Mouse (Mus musculus) neural tube, embryonic 12.5 days (tissue): Measurements from ENCODE around the gene BC030867. TPM values are rescaled to one million over a fixed set of nuclear protein-coding genes. Genes with fewer than 3 reads are reported as not detected.

ENCODE experiments used
- ATAC-seq: fragments of 200-750 bp; cut with Nextera tagmentation; 2 replicates; pipeline ENCODE4 v1.8.0; 2017; ENCODE audit warnings: low read depth, mild to moderate bottlenecking, moderate TSS enrichment, moderate library complexity; ENCODE audit not compliant: low FRiP score
- H3K27ac ChIP-seq: fragments of 300-500 bp; sonication (generic); 2 replicates; pipeline ENCODE4 v1.5.1; 2016
- H3K27me3 ChIP-seq: fragments of 300-500 bp; sonication (generic); replicated peaks from 2 replicates; pipeline ENCODE4 v1.6.1; 2016; ENCODE audit warnings: mild to moderate bottlenecking
- H3K36me3 ChIP-seq: fragments of 300-500 bp; sonication (generic); 2 replicates; pipeline ENCODE4 v1.6.1; 2016; ENCODE audit warnings: mild to moderate bottlenecking
- H3K4me1 ChIP-seq: fragments of 300-500 bp; sonication (generic); 2 replicates; pipeline ENCODE4 v1.6.1; 2016
- H3K4me2 ChIP-seq: fragments of 300-500 bp; sonication (generic); replicated peaks from 2 replicates; pipeline ENCODE4 v1.6.1; 2016; ENCODE audit warnings: mild to moderate bottlenecking
- H3K4me3 ChIP-seq: fragments of 300-500 bp; sonication (generic); 2 replicates; pipeline ENCODE4 v1.5.1; 2016
- H3K9ac ChIP-seq: fragments of 300-500 bp; sonication (generic); 2 replicates; pipeline ENCODE4 v1.6.1; 2016; ENCODE audit warnings: mild to moderate bottlenecking
- H3K9me3 ChIP-seq: fragments of 300-500 bp; sonication (generic); 2 replicates; pipeline ENCODE4 v1.6.1; 2016; ENCODE audit warnings: mild to moderate bottlenecking
- WGBS: fragments of 180-500 bp; shearing (Covaris S2); methylation state at CpG from one replicate; pipeline ENCODE4 v1.1.7; 2016; 5-methylcytosine and 5-hydroxymethylcytosine counted together
- microRNA-seq: library from miRNA; unstranded; fragments of <30 nt; microRNA quantifications from one replicate; pipeline ENCODE4, GENCODE M21; 2017
- polyA plus RNA-seq: library from polyadenylated mRNA; unstranded; fragments of >200 nt; fragmentation: Nextera tagmentation; extraction: Ambion mirVana; gene quantifications from 2 replicates; pipeline ENCODE4 v1.2.1, GENCODE M21; 2016

Gene BC030867
- polyA plus RNA-seq, 1 experiment from 2014 or later = 10.0 TPM

DNA sequence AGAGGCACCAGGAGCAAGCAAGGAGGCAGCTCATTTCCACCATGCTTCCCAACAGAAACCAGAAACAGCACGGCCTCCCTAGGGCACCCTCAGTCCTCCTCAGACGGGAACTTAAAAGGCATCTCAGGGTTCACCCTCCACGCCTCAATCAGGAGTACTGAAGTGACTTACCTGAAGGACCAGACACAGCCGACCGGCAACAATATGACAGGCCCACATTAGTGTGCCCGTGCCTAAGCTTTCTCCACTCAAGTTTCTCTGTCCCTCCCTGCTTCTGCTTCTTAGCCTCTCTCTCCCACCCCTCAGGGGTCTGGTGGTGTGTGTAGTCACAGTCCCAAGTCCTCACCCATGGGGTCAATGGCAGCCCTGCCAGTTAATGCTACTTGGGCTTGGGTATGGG lies 63.9 kb downstream of the BC030867 start:
- peaks cover 61% of the 10 kb centered on the region for H3K36me3 ChIP-seq
- WGBS = 84% methylated on average over 6 of the region's 6 CpGs
- no peaks in the 10 kb centered on the region for H3K27me3 ChIP-seq
- no peak overlapping the region for H3K4me3 ChIP-seq
- H3K4me1 ChIP-seq = peaks cover 37% of the 10 kb centered on the region
- ATAC-seq = no peak
- H3K9me3 ChIP-seq = no peaks in the 10 kb centered on the region
- no peak overlapping the region for H3K27ac ChIP-seq
- H3K9ac ChIP-seq = no peak overlapping the region
- no peak overlapping the region for H3K4me2 ChIP-seq

DNA sequence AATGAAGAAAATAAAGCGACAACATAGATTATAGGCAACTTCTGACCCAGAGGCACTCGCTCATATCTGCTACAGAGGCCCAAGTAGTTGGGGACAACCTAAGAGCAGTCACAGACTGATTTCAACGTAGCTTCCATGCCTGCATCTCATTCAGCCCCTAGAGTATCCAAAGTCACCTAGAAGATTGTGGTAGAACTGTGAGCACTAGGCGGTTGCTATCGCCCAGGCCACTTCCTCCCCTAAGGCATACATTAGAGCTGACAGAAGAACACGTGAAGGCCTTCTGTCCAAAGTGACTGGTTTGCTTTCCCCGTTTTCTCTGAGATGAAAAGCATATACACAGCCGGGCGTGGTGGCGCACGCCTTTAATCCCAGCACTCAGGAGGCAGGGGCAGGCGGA lies 65.6 kb downstream of the BC030867 start:
- Histone ChIP-seq H3K4me2 (no peak overlapping the region), H3K36me3 (peaks cover 53% of the 10 kb centered on the region), H3K9ac (no peak overlapping the region), H3K27me3 (no peaks in the 10 kb centered on the region), H3K4me3 (no peak overlapping the region), H3K4me1 (peaks cover 35% of the 10 kb centered on the region), H3K9me3 (no peaks in the 10 kb centered on the region), H3K27ac (no peak overlapping the region)
- 92% methylated on average over 12 of the region's 12 CpGs for WGBS
- ATAC-seq = no peak

Small RNAs within 50 kb of the gene (microRNA-seq; reads per million reads assigned to microRNA genes)
- gene Mir8101 = 2.0 reads per million

Other genes with a start within 250 kb of the BC030867 start
- 45.2 and 47.2 TPM in 2 replicates for gene Mpp3, start 220.4 kb upstream of the BC030867 start, polyA plus RNA-seq
- 0.46 and 0.49 TPM in 2 replicates for gene Cd300lg, start 207.4 kb upstream of the BC030867 start, polyA plus RNA-seq
- 23.9 and 25.4 TPM in 2 replicates for gene Mpp2, start 160.4 kb upstream of the BC030867 start, polyA plus RNA-seq
- not detected in 2 replicates for gene Ppy, start 147.6 kb upstream of the BC030867 start, polyA plus RNA-seq
- gene Pyy, start 141.1 kb upstream of the BC030867 start, polyA plus RNA-seq = 1.1 TPM in 1 of 2 replicates, not detected in the other
- not detected in 2 replicates for gene Nags, start 103.4 kb upstream of the BC030867 start, polyA plus RNA-seq
- 35.3 and 37.3 TPM in 2 replicates for gene Tmem101, start 92.5 kb upstream of the BC030867 start, polyA plus RNA-seq
- 87.0 and 112 TPM in 2 replicates for gene Lsm12, start 63.6 kb upstream of the BC030867 start, polyA plus RNA-seq
- gene G6pc3, start 59.3 kb upstream of the BC030867 start, polyA plus RNA-seq = 29.6 and 30.8 TPM in 2 replicates
- 104 and 106 TPM in 2 replicates for gene Hdac5, start 18.7 kb upstream of the BC030867 start, polyA plus RNA-seq
- gene Asb16, start 19.9 kb downstream of the BC030867 start, polyA plus RNA-seq = not detected in 2 replicates
- gene Tmub2, start 36.0 kb downstream of the BC030867 start, polyA plus RNA-seq = 71.3 and 75.6 TPM in 2 replicates
- gene Atxn7l3, start 47.7 kb downstream of the BC030867 start, polyA plus RNA-seq = 27.5 and 27.6 TPM in 2 replicates
- gene Ubtf, start 70.9 kb downstream of the BC030867 start, polyA plus RNA-seq = 98.7 and 101 TPM in 2 replicates
- gene Slc4a1, start 117.3 kb downstream of the BC030867 start, polyA plus RNA-seq = 18.8 and 23.6 TPM in 2 replicates
- 152 and 171 TPM in 2 replicates for gene Rundc3a, start 144.5 kb downstream of the BC030867 start, polyA plus RNA-seq
- gene Slc25a39, start 159.1 kb downstream of the BC030867 start, polyA plus RNA-seq = 148 and 162 TPM in 2 replicates
- 75.2 and 86.1 TPM in 2 replicates for gene Grn, start 181.4 kb downstream of the BC030867 start, polyA plus RNA-seq
- 23.3 and 23.7 TPM in 2 replicates for gene Fam171a2, start 198.8 kb downstream of the BC030867 start, polyA plus RNA-seq
- 7.0 and 7.6 TPM in 2 replicates for gene Itga2b, start 221.2 kb downstream of the BC030867 start, polyA plus RNA-seq